Mouse (Mus musculus): ENCODE results near the gene Gdf2. TPM values are rescaled to one million over a fixed set of nuclear protein-coding genes. Genes with fewer than 3 reads are reported as not detected.

The Gdf2 gene
- polyA plus RNA-seq, 1 experiment: not detected

- no peak overlapping the region for H3K27ac ChIP-seq (ENCODE audit: insufficient read depth, low read depth, low read length)
- DNase-seq: peak; percentile 77
- H3K27me3 ChIP-seq (replicated peaks; ENCODE audit: control insufficient read depth, insufficient read depth, low read length): no peaks in the 10 kb centered on the region
- 20% methylated on average over 3 of the region's 3 CpGs for WGBS
- H3K4me3 ChIP-seq (ENCODE audit: insufficient read depth, low read depth, low read length): no peak overlapping the region
- no peak for TF ChIP-seq POLR2A (IDR thresholded peaks at IDR 0.05; ENCODE audit: low read depth, low read length)
- TF ChIP-seq CTCF (conservative IDR thresholded peaks at IDR 0.05; ENCODE audit: insufficient read depth, insufficient read length, low read depth, low read length): peak; percentile 70
- no peaks in the 10 kb centered on the region for H3K36me3 ChIP-seq (ENCODE audit: control insufficient read depth, insufficient read depth, low read length)
- no peaks in the 10 kb centered on the region for H3K4me1 ChIP-seq (ENCODE audit: control insufficient read depth, insufficient read depth, low read length)
These were observed 27.1 kb upstream of the Gdf2 start for GRCm38 (mm10) chr14:33913727-33914126.

- DNase-seq: no peak
- no peak overlapping the region for H3K27ac ChIP-seq (ENCODE audit: insufficient read depth, low read depth, low read length)
- TF ChIP-seq CTCF (conservative IDR thresholded peaks at IDR 0.05; ENCODE audit: insufficient read depth, insufficient read length, low read depth, low read length) (no peak), POLR2A (IDR thresholded peaks at IDR 0.05; ENCODE audit: low read depth, low read length) (no peak)
- 91% methylated on average over 9 of the region's 9 CpGs for WGBS
- no peaks in the 10 kb centered on the region for H3K27me3 ChIP-seq (replicated peaks; ENCODE audit: control insufficient read depth, insufficient read depth, low read length)
- no peak overlapping the region for H3K4me3 ChIP-seq (ENCODE audit: insufficient read depth, low read depth, low read length)
- H3K36me3 ChIP-seq (ENCODE audit: control insufficient read depth, insufficient read depth, low read length): no peaks in the 10 kb centered on the region
- no peaks in the 10 kb centered on the region for H3K4me1 ChIP-seq (ENCODE audit: control insufficient read depth, insufficient read depth, low read length)
These were observed 26.6 kb upstream of the Gdf2 start for GRCm38 (mm10) chr14:33914206-33914605.

- Histone ChIP-seq H3K4me1 (ENCODE audit: control insufficient read depth, insufficient read depth, low read length) (no peaks in the 10 kb centered on the region), H3K27ac (ENCODE audit: insufficient read depth, low read depth, low read length) (no peak overlapping the region), H3K4me3 (ENCODE audit: insufficient read depth, low read depth, low read length) (no peak overlapping the region), H3K36me3 (ENCODE audit: control insufficient read depth, insufficient read depth, low read length) (no peaks in the 10 kb centered on the region), H3K27me3 (replicated peaks; ENCODE audit: control insufficient read depth, insufficient read depth, low read length) (no peaks in the 10 kb centered on the region)
- no peak for DNase-seq
- TF ChIP-seq POLR2A (IDR thresholded peaks at IDR 0.05; ENCODE audit: low read depth, low read length) (no peak), CTCF (conservative IDR thresholded peaks at IDR 0.05; ENCODE audit: insufficient read depth, insufficient read length, low read depth, low read length) (no peak)
- WGBS: 56% methylated on average over 14 of the region's 14 CpGs
These were observed 19.9 kb upstream of the Gdf2 start for GRCm38 (mm10) chr14:33920727-33921559.

GRCm38 (mm10) chr14:33922771-33923167, 18.1 kb upstream of the Gdf2 start:
- no peaks in the 10 kb centered on the region for H3K27me3 ChIP-seq (replicated peaks; ENCODE audit: control insufficient read depth, insufficient read depth, low read length)
- no peaks in the 10 kb centered on the region for H3K4me1 ChIP-seq (ENCODE audit: control insufficient read depth, insufficient read depth, low read length)
- TF ChIP-seq CTCF (conservative IDR thresholded peaks at IDR 0.05; ENCODE audit: insufficient read depth, insufficient read length, low read depth, low read length) (no peak), POLR2A (IDR thresholded peaks at IDR 0.05; ENCODE audit: low read depth, low read length) (no peak)
- WGBS: 20% methylated on average over 8 of the region's 8 CpGs
- H3K36me3 ChIP-seq (ENCODE audit: control insufficient read depth, insufficient read depth, low read length): no peaks in the 10 kb centered on the region
- 0 out of 2 replicates have a peak overlapping the region, but pooled peaks have one; percentile 59 for H3K4me3 ChIP-seq (ENCODE audit: insufficient read depth, low read depth, low read length)
- no peak for DNase-seq
- H3K27ac ChIP-seq (ENCODE audit: insufficient read depth, low read depth, low read length): no peak overlapping the region

- peak; percentile 36 for DNase-seq
- Histone ChIP-seq H3K36me3 (ENCODE audit: control insufficient read depth, insufficient read depth, low read length) (no peaks in the 10 kb centered on the region), H3K4me3 (ENCODE audit: insufficient read depth, low read depth, low read length) (peak within 1 kb of the TSS; percentile 59), H3K4me1 (ENCODE audit: control insufficient read depth, insufficient read depth, low read length) (no peaks in the 10 kb centered on the region), H3K27ac (ENCODE audit: insufficient read depth, low read depth, low read length) (no peak within 1 kb of the TSS), H3K27me3 (replicated peaks; ENCODE audit: control insufficient read depth, insufficient read depth, low read length) (no peaks in the 10 kb centered on the region)
- TF ChIP-seq CTCF (conservative IDR thresholded peaks at IDR 0.05; ENCODE audit: insufficient read depth, insufficient read length, low read depth, low read length) (no peak), POLR2A (IDR thresholded peaks at IDR 0.05; ENCODE audit: low read depth, low read length) (no peak)
- WGBS: under 1% methylated on average over 85 of the region's 85 CpGs
These were observed 17.4 kb upstream of the Gdf2 start, which contains the start of gene Gdf10 for GRCm38 (mm10) chr14:33923168-33924070. Gene Gdf10 (plus strand): TSS chr14:33923587.

GRCm38 (mm10) chr14:33931853-33932252, 9.0 kb upstream of the Gdf2 start:
- H3K4me1 ChIP-seq (ENCODE audit: control insufficient read depth, insufficient read depth, low read length): no peaks in the 10 kb centered on the region
- H3K27me3 ChIP-seq (replicated peaks; ENCODE audit: control insufficient read depth, insufficient read depth, low read length): no peaks in the 10 kb centered on the region
- DNase-seq: no peak
- TF ChIP-seq CTCF (conservative IDR thresholded peaks at IDR 0.05; ENCODE audit: insufficient read depth, insufficient read length, low read depth, low read length) (no peak), POLR2A (IDR thresholded peaks at IDR 0.05; ENCODE audit: low read depth, low read length) (no peak)
- H3K36me3 ChIP-seq (ENCODE audit: control insufficient read depth, insufficient read depth, low read length): no peaks in the 10 kb centered on the region
- whole genome bisulfite sequencing: 54% methylated on average over 17 of the region's 17 CpGs
- H3K4me3 ChIP-seq (ENCODE audit: insufficient read depth, low read depth, low read length): no peak overlapping the region
- no peak overlapping the region for H3K27ac ChIP-seq (ENCODE audit: insufficient read depth, low read depth, low read length)
